Mouse (Mus musculus) lung, embryonic 14.5 days (tissue): ENCODE results near the gene E2f3. TPM values are rescaled to one million over a fixed set of nuclear protein-coding genes. Genes with fewer than 3 reads are reported as not detected.

Source experiments
- ATAC-seq: fragments of 200-750 bp; cut with Nextera tagmentation; 2 replicates; pipeline ENCODE4 v1.8.0; 2017; ENCODE audit warnings: mild to moderate bottlenecking, moderate TSS enrichment, moderate library complexity; ENCODE audit not compliant: insufficient read depth
- DNase-seq: peaks from one replicate; pipeline ENCODE4 v3.0.0-alpha.2; 2015
- H3K27ac ChIP-seq: fragments of 300-500 bp; sonication (generic); 2 replicates; pipeline ENCODE4 v1.5.1; 2014; ENCODE audit warnings: low read depth, mild to moderate bottlenecking, moderate library complexity
- H3K27me3 ChIP-seq: fragments of 300-500 bp; sonication (generic); 2 replicates; pipeline ENCODE4 v1.6.1; 2014; ENCODE audit warnings: low read length, control low read depth; ENCODE audit not compliant: insufficient read depth
- H3K36me3 ChIP-seq: fragments of 300-500 bp; sonication (generic); 2 replicates; pipeline ENCODE4 v1.6.1; 2014; ENCODE audit warnings: control low read depth; ENCODE audit not compliant: insufficient read depth
- H3K4me1 ChIP-seq: fragments of 300-500 bp; sonication (generic); 2 replicates; pipeline ENCODE4 v1.6.1; 2014; ENCODE audit warnings: antibody characterized with exemption, control low read depth; ENCODE audit not compliant: insufficient read depth
- H3K4me2 ChIP-seq: fragments of 300-500 bp; sonication (generic); 2 replicates; pipeline ENCODE4 v1.6.1; 2014; ENCODE audit warnings: mild to moderate bottlenecking
- H3K4me3 ChIP-seq: fragments of 300-500 bp; sonication (generic); 2 replicates; pipeline ENCODE4 v1.5.1; 2014; ENCODE audit warnings: low read depth, low read length
- H3K9ac ChIP-seq: fragments of 300-500 bp; sonication (generic); 2 replicates; pipeline ENCODE4 v1.6.1; 2014
- H3K9me3 ChIP-seq: fragments of 300-500 bp; sonication (generic); 2 replicates; pipeline ENCODE4 v1.6.1; 2016; ENCODE audit warnings: low read depth, low read length, control low read depth
- CTCF ChIP-seq: IDR thresholded peaks from 2 replicates; pipeline ENCODE4 v1.5.1; 2016; ENCODE audit warnings: antibody characterized with exemption, low read depth
- WGBS: fragments of 180-500 bp; shearing (Covaris S2); extraction: QIAGEN DNeasy Blood & Tissue Kit; methylation state at CpG from one replicate; pipeline ENCODE4 v1.1.7; 2014; 5-methylcytosine and 5-hydroxymethylcytosine counted together
- polyA plus RNA-seq: library from polyadenylated mRNA; unstranded; fragments of >200 nt; fragmentation: Nextera tagmentation; extraction: Ambion mirVana; gene quantifications from 2 replicates; pipeline ENCODE4 v1.2.1, GENCODE M21; 2014

Gene E2f3
- 17.6 and 18.3 TPM in 2 replicates for polyA plus RNA-seq

DNA sequence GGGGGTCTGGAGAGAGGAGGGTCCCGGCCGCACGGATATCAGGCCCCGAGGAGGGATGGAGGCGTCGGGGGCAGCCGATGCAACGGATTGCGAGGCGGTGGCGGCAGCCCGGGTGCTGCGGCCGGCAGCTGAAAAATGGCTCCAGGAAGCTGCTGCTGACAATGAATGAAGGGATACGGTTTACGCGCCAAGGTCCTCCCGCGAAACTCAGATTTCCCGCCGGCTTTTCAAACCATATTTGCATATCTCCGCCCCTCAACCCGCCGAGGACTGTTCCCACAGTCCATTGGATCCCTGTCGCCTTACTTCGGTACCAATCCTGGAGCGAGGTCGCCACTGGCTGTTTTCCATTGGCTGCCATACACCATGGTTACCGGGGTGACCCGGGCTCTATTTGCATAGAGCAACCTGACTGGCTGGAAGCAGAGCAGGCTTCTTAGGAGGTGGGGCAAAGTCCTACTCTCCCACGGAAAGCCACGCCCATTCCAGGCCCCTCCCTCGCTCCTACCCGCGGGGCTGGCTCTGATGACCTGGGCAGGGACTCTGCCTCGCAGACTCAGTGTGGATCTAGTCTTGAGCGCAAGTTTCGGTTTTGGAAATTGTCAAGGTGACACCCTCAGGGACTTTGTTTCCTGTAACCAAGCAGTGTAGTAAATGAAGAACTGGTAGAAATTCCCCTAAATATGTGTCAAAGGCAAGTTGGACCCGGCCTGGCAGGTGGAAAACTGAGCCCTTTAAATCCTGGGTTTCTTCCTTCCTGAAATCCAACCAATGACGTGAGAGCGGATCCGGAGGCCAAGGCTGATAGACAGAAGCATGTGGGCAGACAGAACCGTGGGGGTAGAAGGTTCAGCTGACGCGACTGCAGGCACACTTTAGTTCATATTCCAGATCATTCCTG is at the start of gene E2f3:
Gene E2f3 (minus strand): TSS at position 209 of the 901 bp plus-strand sequence.
- Histone ChIP-seq H3K4me3 (peak within 1 kb of the TSS; percentile 89), H3K36me3 (peaks cover 4% of the 10 kb centered on the region; the same call in 1 of the 2 replicates)

DNA sequence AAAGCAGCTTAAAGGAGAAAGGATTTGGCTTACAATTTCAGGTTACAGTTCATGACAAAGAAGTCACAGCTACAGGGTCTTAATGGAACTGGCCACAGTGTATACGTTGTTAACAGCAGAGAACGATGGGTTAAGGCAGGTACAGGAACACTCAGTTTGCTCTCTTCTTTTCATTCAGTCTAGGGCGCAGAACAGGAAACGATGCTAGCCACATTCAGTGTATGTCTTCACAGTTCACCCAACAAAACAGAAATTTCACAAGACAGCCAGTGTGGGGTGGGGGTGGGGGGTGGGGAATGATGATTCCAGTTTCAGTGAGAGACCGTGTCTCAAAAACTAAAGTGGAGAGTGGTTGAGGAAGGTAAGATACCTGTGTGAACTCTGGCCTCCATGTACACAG is 48.7 kb upstream of the E2f3 start:
- ATAC-seq (no peak), DNase-seq (no peak)
- Histone ChIP-seq H3K27ac (no peak overlapping the region), H3K9me3 (no peaks in the 10 kb centered on the region), H3K4me1 (no peaks in the 10 kb centered on the region), H3K27me3 (no peaks in the 10 kb centered on the region), H3K36me3 (no peaks in the 10 kb centered on the region), H3K4me3 (no peak overlapping the region), H3K4me2 (no peak overlapping the region), H3K9ac (no peak overlapping the region)
- no peak for TF ChIP-seq CTCF
- WGBS = 85% methylated on average over 5 of the region's 5 CpGs

More for the DNA sequence above, at the start of gene E2f3:
- H3K27ac ChIP-seq = peak within 1 kb of the TSS; percentile 99
- no peaks in the 10 kb centered on the region for H3K9me3 ChIP-seq
- H3K4me2 ChIP-seq = peak within 1 kb of the TSS; percentile 70
- peak within 1 kb of the TSS; percentile 98 for H3K9ac ChIP-seq
- no peaks in the 10 kb centered on the region for H3K27me3 ChIP-seq
- peaks cover 5% of the 10 kb centered on the region; the same call in 1 of the 2 replicates for H3K4me1 ChIP-seq
- DNase-seq = peak; percentile 100
- TF ChIP-seq CTCF = no peak
- ATAC-seq = peak; percentile 98
- WGBS = under 1% methylated on average over 45 of the region's 45 CpGs

GRCm38 (mm10) chr13:30031684-30032335 is 45.9 kb upstream of the E2f3 start:
- TF ChIP-seq CTCF = no peak
- 65% methylated on average over 13 of the region's 13 CpGs for WGBS
- DNase-seq = no peak
- H3K4me2 ChIP-seq = no peak overlapping the region
- H3K9ac ChIP-seq = no peak overlapping the region
- H3K27ac ChIP-seq = no peak overlapping the region
- H3K4me1 ChIP-seq = no peaks in the 10 kb centered on the region
- no peak for ATAC-seq
- no peak overlapping the region for H3K4me3 ChIP-seq
- no peaks in the 10 kb centered on the region for H3K36me3 ChIP-seq
- H3K9me3 ChIP-seq = no peaks in the 10 kb centered on the region
- H3K27me3 ChIP-seq = no peaks in the 10 kb centered on the region

- H3K9ac ChIP-seq = no peak overlapping the region
- H3K27ac ChIP-seq = no peak overlapping the region
- TF ChIP-seq CTCF = no peak
- H3K36me3 ChIP-seq = no peaks in the 10 kb centered on the region
- WGBS = 61% methylated on average over 3 of the region's 3 CpGs
- no peak for ATAC-seq
- H3K9me3 ChIP-seq = no peaks in the 10 kb centered on the region
- no peak overlapping the region for H3K4me2 ChIP-seq
- H3K4me1 ChIP-seq = no peaks in the 10 kb centered on the region
- H3K4me3 ChIP-seq = no peak overlapping the region
- DNase-seq = no peak
- no peaks in the 10 kb centered on the region for H3K27me3 ChIP-seq
Measured at GRCm38 (mm10) chr13:30027841-30028240, 42.0 kb upstream of the E2f3 start.

DNA sequence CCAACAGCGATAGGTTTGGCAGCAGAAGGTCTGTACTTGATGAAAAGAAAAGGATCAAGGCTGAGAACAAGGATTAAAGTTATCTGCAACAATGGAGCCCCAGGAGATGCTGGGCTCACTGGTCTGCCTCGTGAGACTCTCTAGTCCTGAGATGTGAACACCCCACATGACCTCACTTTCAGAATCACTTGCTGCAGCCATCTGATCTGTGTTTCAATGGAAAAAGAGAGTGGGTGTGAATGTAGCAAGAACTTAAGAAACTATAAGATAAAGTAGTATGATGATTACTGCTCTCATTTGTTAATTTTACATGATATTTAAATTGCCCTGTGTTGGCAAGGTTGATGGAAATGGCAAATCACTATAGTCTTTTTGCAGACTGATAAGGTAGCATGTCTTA is 36.6 kb upstream of the E2f3 start:
- ATAC-seq (no peak), DNase-seq (no peak)
- no peak overlapping the region for H3K27ac ChIP-seq
- H3K27me3 ChIP-seq = no peaks in the 10 kb centered on the region
- H3K36me3 ChIP-seq = no peaks in the 10 kb centered on the region
- H3K9me3 ChIP-seq = no peaks in the 10 kb centered on the region
- H3K4me2 ChIP-seq = no peak overlapping the region
- TF ChIP-seq CTCF = no peak
- H3K4me3 ChIP-seq = no peak overlapping the region
- H3K4me1 ChIP-seq = no peaks in the 10 kb centered on the region
- 83% methylated on average over 2 of the region's 2 CpGs for WGBS
- H3K9ac ChIP-seq = no peak overlapping the region

GRCm38 (mm10) chr13:30018573-30018972 is 32.7 kb upstream of the E2f3 start:
- H3K4me1 ChIP-seq = no peaks in the 10 kb centered on the region
- no peaks in the 10 kb centered on the region for H3K27me3 ChIP-seq
- no peak overlapping the region for H3K27ac ChIP-seq
- H3K9me3 ChIP-seq = no peaks in the 10 kb centered on the region
- H3K4me2 ChIP-seq = no peak overlapping the region
- no peak for TF ChIP-seq CTCF
- no peaks in the 10 kb centered on the region for H3K36me3 ChIP-seq
- WGBS = 46% methylated on average over 2 of the region's 2 CpGs
- no peak overlapping the region for H3K4me3 ChIP-seq
- DNase-seq (peak; percentile 78), ATAC-seq (peak; percentile 89)
- H3K9ac ChIP-seq = no peak overlapping the region

- Histone ChIP-seq H3K27ac (no peak overlapping the region), H3K27me3 (no peaks in the 10 kb centered on the region), H3K9ac (no peak overlapping the region), H3K4me3 (no peak overlapping the region), H3K4me1 (no peaks in the 10 kb centered on the region), H3K36me3 (no peaks in the 10 kb centered on the region), H3K9me3 (no peaks in the 10 kb centered on the region), H3K4me2 (no peak overlapping the region)
- DNase-seq (no peak), ATAC-seq (no peak)
- no peak for TF ChIP-seq CTCF
- WGBS = 75% methylated on average over 7 of the region's 7 CpGs
Measured at GRCm38 (mm10) chr13:30017611-30018010, 31.7 kb upstream of the E2f3 start.
